Mouse (Mus musculus) c-Kit-positive CD71-positive TER-119-positive erythroid progenitor cells, embryonic 14.5 days (primary cell): ENCODE measurements around the gene Dnajc11.

ENCODE experiments used
- DNase-seq: peaks from one replicate; pipeline ENCODE4 v3.0.0-alpha.2; 2013; ENCODE audit warnings: low spot score

Dnajc11 gene

GRCm38 (mm10) chr4:151932576-151933504 is 651 bp upstream of the Dnajc11 start:
- no peak for DNase-seq

DNA sequence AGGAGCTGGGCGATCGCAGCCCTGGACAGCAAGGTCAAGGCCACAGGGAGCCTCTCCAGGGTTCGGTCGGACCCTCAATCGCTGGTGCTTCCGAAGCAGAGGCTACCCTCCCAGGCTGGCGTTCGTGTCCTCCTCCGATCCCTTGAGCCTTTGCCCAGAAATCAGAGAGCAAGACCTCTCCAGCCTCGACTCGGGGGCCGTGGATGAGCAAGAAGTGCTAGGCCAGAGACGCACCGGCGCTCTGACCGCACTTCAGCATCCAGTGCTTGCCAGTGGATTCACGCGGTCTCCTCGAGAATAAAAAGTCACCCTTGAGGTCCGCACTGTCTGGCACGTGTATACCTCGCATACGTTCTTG is 703 bp downstream of the Dnajc11 start:
- no peak for DNase-seq

DNA sequence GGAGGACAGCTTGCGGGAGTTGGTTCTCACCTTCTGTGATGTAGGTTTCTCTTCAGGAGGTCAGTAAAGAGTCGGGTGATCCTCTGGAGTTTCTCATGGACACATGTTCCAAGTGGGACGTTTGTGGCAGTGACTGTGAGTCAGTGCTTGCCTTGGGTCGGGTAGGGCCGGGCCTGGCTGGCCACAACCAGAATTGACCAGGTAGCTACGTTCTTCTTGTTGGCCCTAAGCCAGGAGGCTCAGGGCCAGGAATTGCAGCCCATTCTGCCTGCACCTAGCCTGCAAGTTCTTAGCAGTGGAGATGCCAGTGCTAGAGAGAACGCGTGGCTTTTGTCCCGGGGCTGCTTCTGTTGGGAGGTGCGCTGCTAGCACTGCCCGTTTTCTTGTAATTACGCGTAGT is 4.0 kb downstream of the Dnajc11 start:
- DNase-seq = no peak

DNA sequence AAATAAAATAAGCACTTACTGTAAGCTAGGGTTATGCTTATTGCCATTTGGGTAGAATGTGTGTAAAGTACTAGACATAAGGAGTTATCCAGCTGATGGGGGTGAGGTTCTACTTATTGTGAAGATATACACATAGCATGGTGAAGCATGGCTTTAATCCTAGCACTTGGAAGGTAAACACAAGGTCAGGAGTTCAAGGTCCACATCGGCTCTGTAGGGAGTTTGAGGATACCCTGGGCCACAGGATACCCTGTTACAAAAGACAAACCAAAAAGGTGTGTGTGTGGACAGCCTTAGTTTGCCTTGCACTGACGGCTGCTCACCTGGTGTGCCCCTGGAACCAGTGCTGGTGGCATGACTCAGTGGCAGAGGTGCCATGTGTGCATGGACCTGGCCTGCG is 4.6 kb downstream of the Dnajc11 start:
- DNase-seq = no peak

DNA sequence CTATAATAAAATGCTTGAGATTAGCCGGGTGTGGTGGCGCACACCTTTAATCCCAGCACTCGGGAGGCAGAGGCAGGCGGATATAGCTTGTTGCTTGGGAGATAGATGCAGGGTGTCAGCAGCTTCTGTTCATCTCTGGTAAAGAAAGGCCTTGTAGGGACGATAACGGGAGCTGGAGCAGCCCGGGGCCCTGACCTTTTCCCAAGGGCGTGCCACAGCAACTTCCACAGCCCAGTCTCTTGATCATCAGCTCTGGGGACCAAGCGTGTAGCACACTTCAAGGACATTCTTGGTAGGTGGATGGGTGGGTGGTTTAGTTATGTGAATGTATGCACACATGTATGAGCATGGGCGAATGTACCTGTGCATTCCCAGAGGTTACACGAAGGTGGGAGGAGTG is 12.7 kb downstream of the Dnajc11 start:
- no peak for DNase-seq

DNA sequence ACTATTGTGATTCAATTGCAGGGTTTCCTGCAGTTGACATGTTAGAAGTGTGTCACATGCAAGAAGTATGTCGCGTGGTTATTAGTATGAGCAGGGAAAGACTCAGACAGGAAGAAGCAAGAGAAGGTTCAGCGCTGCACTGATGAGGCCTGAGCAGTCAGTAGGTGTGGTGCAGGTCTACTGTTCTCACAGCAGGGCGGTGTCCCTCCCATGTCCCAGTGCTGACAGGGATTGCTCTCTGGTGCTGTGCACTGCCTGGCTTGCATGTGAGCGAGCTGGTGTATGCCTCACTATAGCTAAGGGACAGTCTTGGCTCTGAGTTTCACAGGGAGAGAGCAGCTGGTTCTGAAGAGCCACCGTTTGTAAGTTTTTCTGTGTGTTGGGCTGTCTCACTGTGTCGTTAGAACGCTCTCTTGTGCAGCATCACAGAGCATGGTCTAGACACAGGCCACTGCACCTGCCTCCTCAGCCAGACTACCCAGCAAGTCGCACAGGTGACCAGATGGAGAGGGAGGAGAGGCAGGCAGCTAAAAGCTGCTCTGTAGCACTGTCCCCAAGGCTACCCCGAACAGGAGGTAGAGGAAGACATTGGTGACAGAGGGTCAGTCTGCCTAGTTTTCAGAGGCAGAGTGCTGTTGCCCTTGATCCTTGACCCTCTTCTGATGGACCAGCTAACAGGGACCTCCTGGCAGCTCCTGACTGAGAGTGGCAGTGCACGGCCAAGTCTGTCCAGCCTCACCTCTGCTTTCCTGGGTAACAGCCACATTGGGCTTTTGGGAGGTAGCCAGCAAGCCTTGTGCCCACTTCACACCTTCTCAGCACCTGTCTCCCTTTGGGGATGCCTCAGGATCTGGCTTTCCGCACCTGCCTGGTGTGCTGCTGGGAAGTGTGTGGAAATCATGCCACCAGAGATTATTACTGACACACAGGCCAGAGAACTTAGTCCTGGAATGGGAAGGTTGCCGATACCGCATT is 15.3 kb downstream of the Dnajc11 start:
- DNase-seq = no peak

- no peak for DNase-seq
These were observed 19.7 kb downstream of the Dnajc11 start for GRCm38 (mm10) chr4:151953209-151953608.

DNA sequence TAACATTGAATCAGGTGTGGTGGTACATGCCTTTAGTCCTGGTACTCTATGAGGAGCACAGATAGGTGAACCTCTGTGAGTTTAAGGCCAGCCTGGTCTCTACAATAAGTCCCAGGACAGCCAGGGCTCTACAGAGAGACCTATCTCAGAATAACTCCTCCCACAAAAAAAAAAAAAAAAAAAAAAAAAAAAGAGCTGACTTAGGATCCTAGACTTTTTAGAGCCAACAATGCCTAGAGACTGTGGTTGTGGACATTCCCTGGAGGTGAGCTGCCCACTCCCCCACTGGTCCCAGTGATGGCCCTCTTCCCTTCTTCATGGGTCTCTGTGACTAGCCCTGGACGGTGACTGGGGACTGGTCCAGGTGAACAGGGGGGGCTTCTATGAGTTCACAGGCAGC is 22.3 kb downstream of the Dnajc11 start:
- no peak for DNase-seq

- DNase-seq = peak; percentile 77
These were observed 24.3 kb downstream of the Dnajc11 start for GRCm38 (mm10) chr4:151957584-151958315.

GRCm38 (mm10) chr4:151959849-151960512 is 26.5 kb downstream of the Dnajc11 start:
- DNase-seq = no peak

- DNase-seq = peak; percentile 91
These were observed 27.0 kb downstream of the Dnajc11 start for GRCm38 (mm10) chr4:151960513-151960854.

GRCm38 (mm10) chr4:151962817-151963216 is 29.3 kb downstream of the Dnajc11 start:
- DNase-seq = no peak

DNA sequence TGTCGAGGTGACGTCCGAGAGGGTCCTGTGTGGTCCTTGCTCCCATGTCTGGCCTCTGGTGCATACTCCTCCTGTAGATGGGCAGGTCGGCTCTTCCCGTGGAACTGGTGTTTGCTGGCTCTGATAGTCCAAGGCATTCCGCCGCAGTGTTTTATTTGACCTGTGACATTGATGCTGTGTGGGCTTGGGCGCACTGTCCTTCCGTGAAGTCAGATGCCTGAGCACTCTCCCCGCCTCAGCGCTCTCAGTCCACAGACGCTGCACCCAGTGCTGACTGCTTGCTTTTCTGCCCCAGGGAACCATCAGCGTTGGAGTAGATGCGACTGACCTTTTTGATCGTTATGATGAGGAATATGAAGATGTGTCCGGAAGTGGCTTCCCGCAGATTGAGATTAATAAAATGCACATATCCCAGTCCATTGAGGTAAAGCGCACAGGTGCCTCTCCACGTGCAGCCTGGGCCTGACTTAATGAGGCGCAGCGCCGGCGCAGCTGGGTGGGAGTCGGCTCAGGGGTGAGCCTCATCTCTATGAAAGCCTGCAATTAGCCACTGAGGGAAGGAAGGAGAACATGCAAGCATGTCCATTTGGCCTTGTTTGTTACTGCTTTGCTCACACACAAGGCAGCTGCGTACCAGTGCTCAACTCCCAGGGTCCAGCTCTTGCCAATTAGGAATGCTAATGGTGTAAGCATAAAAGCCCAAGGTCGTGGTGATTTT is 34.9 kb downstream of the Dnajc11 start:
- no peak for DNase-seq

DNA sequence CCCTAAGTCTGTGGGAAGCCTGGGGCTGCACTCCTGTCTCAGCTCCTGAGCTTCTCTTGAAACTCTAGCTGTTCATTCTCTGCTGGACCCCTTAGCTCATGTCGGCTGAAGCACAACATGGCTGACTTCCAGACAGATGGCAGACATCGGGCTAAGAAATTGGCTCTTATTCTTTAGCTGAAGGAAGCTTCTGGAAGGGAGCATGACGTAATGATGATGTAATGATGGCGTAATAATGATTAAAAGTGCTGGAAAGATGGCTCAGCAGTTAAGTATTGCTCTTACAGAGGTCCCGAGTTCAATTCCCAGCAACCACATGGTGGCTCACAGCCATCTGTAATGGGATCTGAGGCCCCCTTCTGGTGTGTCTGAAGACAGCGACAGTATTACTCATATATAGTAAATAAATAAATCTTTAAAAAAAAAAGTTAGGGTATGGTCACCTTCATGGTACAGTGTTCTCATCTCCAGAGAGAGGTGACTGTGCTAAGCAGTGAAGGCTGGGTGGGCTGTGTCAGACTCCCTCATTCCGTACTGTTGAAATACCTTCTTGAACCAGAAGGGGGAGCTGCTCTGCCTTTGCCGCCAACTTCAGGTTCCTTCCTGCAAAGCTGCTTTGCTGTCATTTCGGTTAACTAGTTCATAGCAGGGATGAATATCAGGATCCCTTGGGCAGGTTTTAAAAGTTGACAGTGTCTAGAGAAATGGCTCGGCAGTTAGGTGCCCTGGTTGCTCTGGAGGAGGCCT is 38.9 kb downstream of the Dnajc11 start:
- DNase-seq = no peak

- peak; percentile 67 for DNase-seq
These were observed 42.0 kb downstream of the Dnajc11 start for GRCm38 (mm10) chr4:151975441-151975840.

GRCm38 (mm10) chr4:151977748-151978147 is 44.3 kb downstream of the Dnajc11 start:
- peak; percentile 70 for DNase-seq

- DNase-seq = no peak
These were observed 47.2 kb downstream of the Dnajc11 start for GRCm38 (mm10) chr4:151980699-151981098.

- peak; percentile 74 for DNase-seq
These were observed 47.9 kb downstream of the Dnajc11 start for GRCm38 (mm10) chr4:151981363-151981762.

DNA sequence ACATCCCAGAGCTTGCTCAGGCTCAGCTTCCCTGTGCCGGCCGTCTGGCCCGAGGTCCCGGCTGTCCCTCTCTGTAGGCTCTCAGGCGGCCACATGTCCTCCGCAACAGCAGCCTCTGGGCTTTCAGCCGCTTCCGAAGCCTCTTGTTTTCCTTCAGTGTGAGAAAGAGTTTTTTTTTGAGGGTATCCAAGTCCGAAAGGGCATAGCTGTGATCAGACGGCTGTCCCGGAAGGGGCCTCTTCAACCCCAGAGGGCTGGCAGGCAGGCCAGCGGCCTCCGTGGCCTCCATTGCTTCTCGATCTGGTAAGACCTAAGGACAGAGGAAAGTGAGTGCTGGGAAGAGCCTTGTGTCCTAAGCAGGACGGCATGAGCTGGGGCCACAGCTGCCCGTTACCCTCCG is 49.6 kb downstream of the Dnajc11 start:
- no peak for DNase-seq

DNA sequence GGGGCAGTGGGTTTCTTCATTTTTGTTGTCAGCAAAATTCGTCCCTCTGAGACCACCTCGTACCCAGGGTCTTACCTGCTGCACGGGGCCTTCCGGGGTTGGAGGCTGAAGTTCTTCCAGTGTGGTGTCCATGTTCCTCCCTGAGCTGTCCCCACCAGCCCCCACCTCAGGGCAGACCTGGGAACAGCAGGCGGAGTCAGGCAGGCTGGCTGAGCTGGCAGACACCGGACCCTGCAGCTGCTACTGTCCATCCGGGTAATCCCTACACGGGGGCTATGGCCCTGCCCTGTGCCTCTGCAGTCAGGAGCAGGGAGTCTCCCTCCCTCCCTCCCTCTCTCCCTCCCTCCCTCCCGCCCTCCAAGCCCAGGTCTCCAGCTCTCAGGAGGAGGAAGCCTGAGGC is 50.1 kb downstream of the Dnajc11 start:
- DNase-seq = no peak
